Mouse (Mus musculus): Measurements from ENCODE around the gene Cacna1h.

Cacna1h gene

GRCm38 (mm10) chr17:25445841-25446240 lies 12.3 kb upstream of the Cacna1h start:
- no peak for DNase-seq (ENCODE audit: low spot score)

- no peak for DNase-seq (ENCODE audit: low spot score)
Measured at GRCm38 (mm10) chr17:25445074-25445473, 11.5 kb upstream of the Cacna1h start.

GRCm38 (mm10) chr17:25442889-25443288 lies 9.3 kb upstream of the Cacna1h start:
- no peak for DNase-seq (ENCODE audit: low spot score)

- DNase-seq (ENCODE audit: low spot score): no peak
Measured at GRCm38 (mm10) chr17:25441417-25441816, 7.8 kb upstream of the Cacna1h start.

- DNase-seq (ENCODE audit: low spot score): no peak
Measured at GRCm38 (mm10) chr17:25433223-25433616, 363 bp downstream of the Cacna1h start.

- DNase-seq (ENCODE audit: low spot score): no peak
Measured at GRCm38 (mm10) chr17:25432433-25433181, 976 bp downstream of the Cacna1h start.

GRCm38 (mm10) chr17:25430534-25430933 lies 3.0 kb downstream of the Cacna1h start:
- no peak for DNase-seq (ENCODE audit: low spot score)

GRCm38 (mm10) chr17:25429886-25430285 lies 3.7 kb downstream of the Cacna1h start:
- no peak for DNase-seq (ENCODE audit: low spot score)

GRCm38 (mm10) chr17:25429240-25429639 lies 4.3 kb downstream of the Cacna1h start:
- DNase-seq (ENCODE audit: low spot score): no peak

- no peak for DNase-seq (ENCODE audit: low spot score)
Measured at GRCm38 (mm10) chr17:25427441-25427840, 6.1 kb downstream of the Cacna1h start.

GRCm38 (mm10) chr17:25425996-25426395 lies 7.6 kb downstream of the Cacna1h start:
- DNase-seq (ENCODE audit: low spot score): no peak

GRCm38 (mm10) chr17:25424526-25425080 lies 9.0 kb downstream of the Cacna1h start:
- no peak for DNase-seq (ENCODE audit: low spot score)

GRCm38 (mm10) chr17:25420998-25421397 lies 12.6 kb downstream of the Cacna1h start:
- no peak for DNase-seq (ENCODE audit: low spot score)

GRCm38 (mm10) chr17:25418926-25419325 lies 14.7 kb downstream of the Cacna1h start:
- no peak for DNase-seq (ENCODE audit: low spot score)

- no peak for DNase-seq (ENCODE audit: low spot score)
Measured at GRCm38 (mm10) chr17:25417990-25418389, 15.6 kb downstream of the Cacna1h start.

GRCm38 (mm10) chr17:25416219-25416618 lies 17.4 kb downstream of the Cacna1h start:
- DNase-seq (ENCODE audit: low spot score): no peak

- DNase-seq (ENCODE audit: low spot score): no peak
Measured at GRCm38 (mm10) chr17:25415421-25415913, 18.1 kb downstream of the Cacna1h start.

GRCm38 (mm10) chr17:25414917-25415316 lies 18.7 kb downstream of the Cacna1h start:
- no peak for DNase-seq (ENCODE audit: low spot score)

- no peak for DNase-seq (ENCODE audit: low spot score)
Measured at GRCm38 (mm10) chr17:25414209-25414608, 19.4 kb downstream of the Cacna1h start.

GRCm38 (mm10) chr17:25411251-25411650 lies 22.3 kb downstream of the Cacna1h start:
- no peak for DNase-seq (ENCODE audit: low spot score)

- DNase-seq (ENCODE audit: low spot score): no peak
Measured at GRCm38 (mm10) chr17:25410786-25411185, 22.8 kb downstream of the Cacna1h start.

- DNase-seq (ENCODE audit: low spot score): no peak
Measured at GRCm38 (mm10) chr17:25410180-25410579, 23.4 kb downstream of the Cacna1h start.

GRCm38 (mm10) chr17:25409621-25410020 lies 24.0 kb downstream of the Cacna1h start:
- DNase-seq (ENCODE audit: low spot score): no peak
